Mouse (Mus musculus) embryo, embryonic 10.5 days (tissue): ENCODE results near the gene Zfp865.

ENCODE experiments used
- DNase-seq: peaks from one replicate; pipeline ENCODE4 v3.0.0-alpha.2; 2015; ENCODE audit warnings: low spot score

Gene Zfp865

GRCm38 (mm10) chr7:5080815-5081214 is 60.6 kb downstream of the Zfp865 start:
- DNase-seq, result peak; percentile 12

GRCm38 (mm10) chr7:5081241-5081640 is 61.1 kb downstream of the Zfp865 start:
- DNase-seq, result no peak

- DNase-seq, result no peak
These were observed 61.8 kb downstream of the Zfp865 start for GRCm38 (mm10) chr7:5081939-5082338.

GRCm38 (mm10) chr7:5083325-5084105 is 63.3 kb downstream of the Zfp865 start:
- DNase-seq, result no peak

DNA sequence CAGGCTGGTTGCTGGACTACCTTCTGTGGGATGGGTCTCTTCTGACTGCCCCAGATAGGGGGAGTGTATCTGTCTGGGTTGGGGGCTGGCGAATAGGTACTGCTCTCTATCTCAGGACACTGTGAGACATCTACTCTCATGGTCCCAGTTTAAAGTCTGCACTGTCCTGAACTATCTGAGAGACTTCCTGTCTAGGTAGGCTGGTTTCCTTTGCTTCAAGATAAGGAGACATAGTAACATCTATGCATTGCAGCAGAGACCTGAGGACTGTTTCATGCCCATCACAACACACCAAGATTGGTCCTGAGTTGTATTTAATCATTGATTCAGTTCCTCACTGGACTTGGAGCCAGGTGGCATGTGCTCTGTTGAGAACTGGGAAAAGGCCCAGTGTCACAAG is 65.3 kb downstream of the Zfp865 start:
- DNase-seq, result no peak
